Mouse (Mus musculus) CH12.LX (cell line): ENCODE measurements around the gene Rbm8a. TPM values are rescaled to one million over a fixed set of nuclear protein-coding genes. Genes with fewer than 3 reads are reported as not detected.
A peak's percentile ranks its signal among the peaks of the same experiment; 100 is the strongest.

Experiments used
- DNase-seq: peaks from one replicate; pipeline ENCODE4 v3.0.0-alpha.2; 2013; ENCODE audit errors: extremely low read depth
- H3K27ac ChIP-seq: 2 replicates; pipeline ENCODE4 v1.5.1; 2012; ENCODE audit warnings: low read depth, mild to moderate bottlenecking, control low read depth, moderate library complexity; ENCODE audit not compliant: insufficient read depth
- H3K27me3 ChIP-seq: replicated peaks from 2 replicates; pipeline ENCODE3; 2012; ENCODE audit warnings: inconsistent platforms
- H3K36me3 ChIP-seq, 2 experiments: replicated peaks in 1 of 2; 2 replicates each; pipeline versions ENCODE3 to v1.6.1; 2012; ENCODE audit warnings: inconsistent platforms in 1 of 2, low read length in 1 of 2, mild to moderate bottlenecking in 1 of 2, mixed read lengths in 1 of 2, moderate library complexity in 1 of 2; ENCODE audit not compliant: control insufficient read depth in 1 of 2, insufficient read depth in 1 of 2
- H3K4me1 ChIP-seq, 2 experiments: 2 replicates each; pipeline ENCODE4 v1.6.1; 2012; ENCODE audit warnings: inconsistent platforms in 1 of 2, moderate library complexity in 1 of 2; ENCODE audit not compliant: insufficient read depth in 2 of 2, control insufficient read depth in 1 of 2
- H3K4me2 ChIP-seq: 2 replicates; pipeline ENCODE4 v1.6.1; 2012; ENCODE audit warnings: low read depth, mild to moderate bottlenecking, control low read depth; ENCODE audit not compliant: poor library complexity, insufficient read depth, severe bottlenecking
- H3K4me3 ChIP-seq, 3 experiments: fragments of 150-350 bp in 1 of 3; sonication (generic) in 1 of 3; replicated peaks in 1 of 3; 2 replicates each; pipeline versions ENCODE3 to v1.5.1; 2011 to 2012; ENCODE audit warnings: low read depth in 2 of 3, low read length in 2 of 3, mild to moderate bottlenecking in 2 of 3, moderate library complexity in 2 of 3, control low read depth in 1 of 3, improper control_type of control experiment in 1 of 3, inconsistent platforms in 1 of 3, mixed read lengths in 1 of 3; ENCODE audit not compliant: poor library complexity in 1 of 3
- H3K79me2 ChIP-seq: replicated peaks from 2 replicates; pipeline ENCODE4 v1.6.1; 2012; ENCODE audit warnings: mild to moderate bottlenecking, moderate library complexity; ENCODE audit not compliant: control insufficient read depth, poor library complexity, insufficient read depth, severe bottlenecking; ENCODE audit errors: extremely low read depth
- H3K9ac ChIP-seq: 2 replicates; pipeline ENCODE4 v1.6.1; 2012; ENCODE audit warnings: low read depth, mild to moderate bottlenecking, control low read depth, moderate library complexity; ENCODE audit not compliant: insufficient read depth
- H3K9me3 ChIP-seq: replicated peaks from 2 replicates; pipeline ENCODE3; 2012; ENCODE audit warnings: low read length, inconsistent platforms, mixed read lengths
- CHD2 ChIP-seq: IDR thresholded peaks from 2 replicates; pipeline ENCODE4 v1.6.1; 2011; ENCODE audit warnings: low read length, improper control_type of control experiment
- CTCF ChIP-seq, 2 experiments: IDR thresholded peaks in 1 of 2; conservative IDR thresholded peaks in 1 of 2; 2 replicates each; pipeline ENCODE4 v1.5.1; 2011 to 2012; ENCODE audit warnings: low read depth in 2 of 2, low read length in 2 of 2, improper control_type of control experiment in 1 of 2, inconsistent platforms in 1 of 2, mild to moderate bottlenecking in 1 of 2, moderate library complexity in 1 of 2
- EP300 ChIP-seq: IDR thresholded peaks from 2 replicates; pipeline ENCODE4 v1.6.1; 2011; ENCODE audit warnings: low read length, improper control_type of control experiment
- JUN ChIP-seq: IDR thresholded peaks from 2 replicates; pipeline ENCODE4 v1.6.1; 2011; ENCODE audit warnings: low read depth, mild to moderate bottlenecking, low read length, improper control_type of control experiment, moderate library complexity; ENCODE audit not compliant: insufficient read depth
- MXI1 ChIP-seq: IDR thresholded peaks from 2 replicates; pipeline ENCODE4 v1.6.1; 2011; ENCODE audit warnings: mild to moderate bottlenecking, low read depth, low read length, improper control_type of control experiment
- NRF1 ChIP-seq: IDR thresholded peaks from 2 replicates; pipeline ENCODE4 v1.6.1; 2014; ENCODE audit warnings: low read depth, mild to moderate bottlenecking, inconsistent platforms, low read length, improper control_type of control experiment, moderate library complexity
- RCOR1 ChIP-seq: conservative IDR thresholded peaks from 2 replicates; pipeline ENCODE4 v1.6.1; 2012; ENCODE audit warnings: low read depth, mild to moderate bottlenecking, inconsistent platforms, low read length, improper control_type of control experiment
- SMC3 ChIP-seq: IDR thresholded peaks from 2 replicates; pipeline ENCODE4 v1.6.1; 2011; ENCODE audit warnings: low read depth, low read length, improper control_type of control experiment
- ZMIZ1 ChIP-seq: IDR thresholded peaks from 2 replicates; pipeline ENCODE4 v1.6.1; 2012; ENCODE audit warnings: low read depth, mild to moderate bottlenecking, inconsistent platforms, low read length, improper control_type of control experiment
- dilution Hi-C: fragments of 300-500 bp; cut with MboI; formaldehyde crosslinking; loops from 2 replicates; pipeline ENCODE4 v1.14.3; 2020; ENCODE audit warnings: low sequenced_read_pairs; ENCODE audit not compliant: extremely low pct_unique_long_range_greater_than_20kb, extremely low pct_ligation_motif_present
- in situ Hi-C: fragments of 300-500 bp; cut with MboI; formaldehyde crosslinking; loops from 3 replicates; pipeline ENCODE4 v1.14.3; 2019; ENCODE audit warnings: low sequenced_read_pairs, low pct_ligation_motif_present, low pct_unique_long_range_greater_than_20kb, mixed read lengths
- polyA plus RNA-seq: library from polyadenylated mRNA; unstranded; fragments of >175 nt; gene quantifications from 2 replicates; pipeline ENCODE4 v1.2.1, GENCODE M21; 2012; ENCODE audit warnings: low read depth; ENCODE audit not compliant: insufficient read length
- total RNA-seq, 2 experiments: library from RNA; depleted of rRNA; stranded (reverse); fragments of 300-350 nt in 1 of 2; fragments of >200 nt in 1 of 2; gene quantifications; 2 replicates each; pipeline ENCODE4 v1.2.3; 2012 to 2014

Rbm8a gene
- total and polyA plus RNA-seq, 3 experiments, result 59.7 to 187 (median 80.3) TPM

DNA sequence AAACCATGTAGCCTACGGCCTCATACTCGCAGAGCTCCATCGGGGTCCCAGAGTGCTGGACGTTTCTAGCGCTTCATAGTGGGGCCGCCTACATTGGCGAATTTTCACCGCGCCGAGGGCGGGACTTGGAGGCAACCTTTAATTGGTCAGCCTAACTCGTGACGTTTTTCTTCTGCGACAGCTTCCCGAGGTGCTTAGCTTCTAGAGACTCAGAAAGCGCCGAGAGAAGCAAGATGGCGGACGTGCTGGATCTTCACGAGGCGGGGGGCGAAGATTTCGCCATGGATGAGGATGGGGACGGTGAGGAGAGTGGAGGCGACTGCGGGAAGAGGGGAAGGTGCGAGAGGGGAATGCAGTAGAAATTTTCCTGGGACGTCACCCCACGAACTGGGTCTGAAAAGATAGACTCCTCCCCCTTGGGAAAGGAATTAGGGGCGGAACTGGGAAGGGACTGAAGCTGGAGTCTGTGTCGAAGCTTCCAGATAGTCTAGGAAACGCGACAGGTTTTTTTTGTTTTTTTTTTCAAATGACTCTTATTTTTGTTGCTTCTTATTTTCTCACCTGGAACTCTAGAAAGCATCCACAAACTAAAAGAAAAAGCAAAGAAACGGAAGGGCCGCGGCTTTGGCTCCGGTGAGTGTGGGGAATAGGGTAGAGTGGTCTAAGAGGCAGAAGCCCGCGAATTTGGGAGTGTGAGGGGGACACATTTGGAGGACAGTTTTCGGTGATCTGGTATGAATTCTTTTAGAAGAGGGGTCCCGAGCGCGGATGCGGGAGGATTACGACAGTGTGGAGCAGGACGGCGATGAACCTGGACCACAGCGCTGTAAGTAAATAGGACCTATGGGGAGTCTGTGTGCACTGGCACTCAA, at the start of gene Rbm8a (continued):
- no peak; the same call in 1 of the 2 replicates for TF ChIP-seq EP300

- no peaks in the 10 kb centered on the region for H3K79me2 ChIP-seq
- no peaks in the 10 kb centered on the region for H3K27me3 ChIP-seq
- peaks cover 5 to 30% of the 10 kb centered on the region in 2 experiments for H3K4me1 ChIP-seq
- H3K36me3 ChIP-seq, result peaks cover 0 to 6% of the 10 kb centered on the region in 2 experiments
- H3K27ac ChIP-seq, result no peak overlapping the region
- H3K9me3 ChIP-seq, result no peaks in the 10 kb centered on the region
- no peak for DNase-seq
- no peak overlapping the region for H3K4me3 ChIP-seq
- TF ChIP-seq ZMIZ1, result no peak
- TF ChIP-seq SMC3, result no peak
- TF ChIP-seq, all 38 proteins: peak for 0
- Histone ChIP-seq H3K9ac (no peak overlapping the region), H3K4me2 (no peak overlapping the region)
- in situ Hi-C loops, result loop anchor here (5.0 kb wide), 1 partner anchor 39 kb away; no protein-coding TSS in a partner anchor
- dilution Hi-C loops, result no loop called here
These were observed 48.6 kb upstream of the Rbm8a start for GRCm38 (mm10) chr3:96581141-96581540.

- peaks cover 0 to 8% of the 10 kb centered on the region in 2 experiments for H3K36me3 ChIP-seq
- H3K9me3 ChIP-seq, result no peaks in the 10 kb centered on the region
- no peak for TF ChIP-seq JUN
- no peaks in the 10 kb centered on the region for H3K27me3 ChIP-seq
- no peak overlapping the region for H3K27ac ChIP-seq
- in situ Hi-C loops (loop anchor here (5.0 kb wide), 1 partner anchor 40 kb away; no protein-coding TSS in a partner anchor), dilution Hi-C loops (no loop called here)
- no peak overlapping the region for H3K9ac ChIP-seq
- peaks cover 5 to 29% of the 10 kb centered on the region in 2 experiments for H3K4me1 ChIP-seq
- no peak for DNase-seq
- H3K4me3 ChIP-seq, result no peak overlapping the region
- no peak overlapping the region for H3K4me2 ChIP-seq
- H3K79me2 ChIP-seq, result no peaks in the 10 kb centered on the region
These were observed 47.8 kb upstream of the Rbm8a start for GRCm38 (mm10) chr3:96581771-96582515.

- peaks cover 0 to 8% of the 10 kb centered on the region in 2 experiments for H3K36me3 ChIP-seq
- no peak for TF ChIP-seq MXI1
- no peak for TF ChIP-seq NRF1
- TF ChIP-seq CHD2, result no peak
- no peak for TF ChIP-seq RCOR1
- peak in 1 of 2 experiments; percentile 24; a peak in 1 of 4 replicates for TF ChIP-seq CTCF (conservative IDR thresholded peaks at IDR 0.05 in 1 of 2, IDR thresholded peaks at IDR 0.05 in 1 of 2; ENCODE audit: low read depth in 2 of 2, low read length in 2 of 2)
- no peak overlapping the region for H3K27ac ChIP-seq
- H3K79me2 ChIP-seq, result no peaks in the 10 kb centered on the region
- DNase-seq, result no peak
- in situ Hi-C loops (loop anchor here (5.0 kb wide), 1 partner anchor 41 kb away; no protein-coding TSS in a partner anchor), dilution Hi-C loops (no loop called here)
- H3K9me3 ChIP-seq, result peaks cover 3% of the 10 kb centered on the region
- no peak overlapping the region for H3K4me2 ChIP-seq
- H3K4me3 ChIP-seq, result no peak overlapping the region
- no peaks in the 10 kb centered on the region for H3K27me3 ChIP-seq
- H3K9ac ChIP-seq, result no peak overlapping the region
- H3K4me1 ChIP-seq, result peaks cover 5 to 19% of the 10 kb centered on the region in 2 experiments
These were observed 46.3 kb upstream of the Rbm8a start for GRCm38 (mm10) chr3:96583386-96583785.
